ENCODE assay signal across 29 mouse cellular contexts in genomic region chr14:48585820-48586219, GRCm38 (mm10).
DNase-seq lines count a peak whose midpoint lies in the region; ATAC-seq and TF ChIP-seq lines count a peak whose summit lies in the region.
"Had no signal": no experiment of that assay in that cellular context is flagged by ENCODE, and none has a peak within 500 bp of the region (broad histone marks: within the 10 kb centered on the region; RNA-seq: fewer than 3 reads in every experiment).

No protein-coding gene starts in this region.

- H3K36me3 ChIP-seq in forebrain, embryonic 13.5 days (ENCODE audit: poor library complexity, severe bottlenecking) = no peaks in the 10 kb centered on the region
- H3K36me3 ChIP-seq: embryonic facial prominence, embryonic 13.5 days; embryonic facial prominence, embryonic 15.5 days; forebrain, embryonic 10.5 days; forebrain, embryonic 12.5 days; forebrain, embryonic 15.5 days; G1E had no signal

- peak; percentile 99 for ATAC-seq in frontal cortex, adult (ENCODE audit: low TSS enrichment)
- no peak for ATAC-seq in forebrain, embryonic 13.5 days
- ATAC-seq: activated CD4-positive, CD25-positive, alpha-beta regulatory T cell, adult 4 months; CD4-positive, CD25-positive, alpha-beta regulatory T cell, adult 4 months; forebrain, embryonic 15.5 days; forebrain, postnatal 0 days; Patski had no signal

- no peak overlapping the region for H3K27ac ChIP-seq in left cerebral cortex, adult 2 months
- H3K27ac ChIP-seq in forebrain, embryonic 13.5 days = no peak overlapping the region
- H3K27ac ChIP-seq: embryonic facial prominence, embryonic 13.5 days; embryonic facial prominence, embryonic 15.5 days; forebrain, embryonic 10.5 days; forebrain, embryonic 12.5 days; forebrain, embryonic 15.5 days had no signal

- no peak for DNase-seq in frontal cortex, postnatal 14 days (ENCODE audit: low spot score in 2 of 2)
- peak; percentile 9 to 20 for DNase-seq in left cerebral cortex, adult 18-20 months (ENCODE audit: low spot score in 2 of 2)
- DNase-seq in left cerebral cortex, adult 2 months (ENCODE audit: extremely low spot score in 1 of 2, low spot score in 2 of 2) = no peak
- peak; percentile 30 for DNase-seq in brain, adult 2 months (ENCODE audit: low read depth, low spot score)
- DNase-seq: adrenal gland, adult 8-10 months; adrenal gland, postnatal 14 days; adrenal gland, postnatal 36 days; B cell, adult 2 months; cerebellum, adult 11 months; cerebellum, adult 18-20 months; cerebellum, adult 8-10 months; cerebellum, adult 9-11 months; cerebellum, postnatal 14 days; cerebellum, postnatal 36 days; embryo, embryonic 11 days; forebrain, postnatal 0 days had no signal

- peaks cover 5% of the 10 kb centered on the region; the same call in 1 of the 2 replicates for H3K27me3 ChIP-seq in forebrain, embryonic 13.5 days
- H3K27me3 ChIP-seq: CH12.LX; embryonic facial prominence, embryonic 13.5 days; embryonic facial prominence, embryonic 15.5 days; forebrain, embryonic 15.5 days had no signal

- intact Hi-C loops in left cerebral cortex, adult 2 months (cut with DNase I) = no loop called here

- H3K4me3 ChIP-seq in left cerebral cortex, adult 2 months = no peak overlapping the region
- no peak overlapping the region for H3K4me3 ChIP-seq in forebrain, embryonic 13.5 days
- H3K4me3 ChIP-seq: embryonic facial prominence, embryonic 13.5 days; embryonic facial prominence, embryonic 15.5 days; erythroblast, embryonic 14.5 days; forebrain, embryonic 10.5 days; forebrain, embryonic 12.5 days; forebrain, embryonic 15.5 days had no signal

- no peak for TF ChIP-seq CTCF in left cerebral cortex, adult 2 months (IDR thresholded peaks at IDR 0.05)

- H3K4me2 ChIP-seq in forebrain, embryonic 13.5 days = no peak overlapping the region
- H3K4me2 ChIP-seq: embryonic facial prominence, embryonic 13.5 days; embryonic facial prominence, embryonic 15.5 days; forebrain, embryonic 12.5 days; forebrain, embryonic 15.5 days had no signal

- no peak overlapping the region for H3K9ac ChIP-seq in forebrain, embryonic 13.5 days
- H3K9ac ChIP-seq: embryonic facial prominence, embryonic 13.5 days; embryonic facial prominence, embryonic 15.5 days; forebrain, embryonic 12.5 days; forebrain, embryonic 15.5 days; forebrain, postnatal 0 days had no signal

- H3K4me1 ChIP-seq in forebrain, embryonic 13.5 days = 0 out of 2 replicates have a peak, but pooled peaks cover 2% of the 10 kb centered on the region

- H3K9me3 ChIP-seq in forebrain, embryonic 13.5 days (replicated peaks) = no peaks in the 10 kb centered on the region
- H3K9me3 ChIP-seq: embryonic facial prominence, embryonic 13.5 days; embryonic facial prominence, embryonic 15.5 days; forebrain, embryonic 10.5 days; forebrain, embryonic 12.5 days; forebrain, embryonic 15.5 days; G1E had no signal

- WGBS in forebrain, embryonic 13.5 days = 94% methylated on average over 3 of the region's 3 CpGs

Comparison
In these comparisons a context has a peak if more than half of its experiments do, and no peak if none do; other contexts are left out.
1. DNase-seq: peak in left cerebral cortex, adult 18-20 months (2 of 2) and brain, adult 2 months (single experiment); none in frontal cortex, postnatal 14 days (0 of 2) and left cerebral cortex, adult 2 months (0 of 2).